In the genomic region with DNA sequence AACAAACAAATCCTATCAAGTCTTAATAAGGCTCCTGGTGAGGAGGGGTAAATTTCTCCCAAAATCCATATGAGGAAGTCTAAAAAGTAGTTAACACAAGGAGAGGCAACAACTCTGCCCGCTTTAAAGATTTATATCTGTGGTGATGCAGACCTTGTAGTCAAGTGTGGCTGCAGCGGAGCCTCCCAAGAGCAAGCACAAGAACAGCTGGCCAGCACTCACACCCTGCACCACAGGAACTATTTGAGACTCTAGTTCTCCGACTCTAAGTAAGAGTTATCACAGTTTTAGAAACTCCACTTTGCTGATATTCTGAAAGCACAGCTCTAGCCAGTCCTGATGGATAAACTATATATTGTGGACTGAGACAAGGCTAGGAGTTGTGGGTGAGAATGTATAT, we compare ENCODE assay signal across 26 mouse cellular contexts.
"Had no signal": no experiment of that assay in that cellular context is flagged by ENCODE, and none has a peak within 500 bp of the region (broad histone marks: within the 10 kb centered on the region; RNA-seq: fewer than 3 reads in every experiment).

No protein-coding gene starts in this region.

- H3K4me2 ChIP-seq: heart, embryonic 12.5 days; hindbrain, embryonic 12.5 days; hindbrain, embryonic 14.5 days; kidney, embryonic 15.5 days; limb, embryonic 12.5 days; liver, embryonic 11.5 days; liver, embryonic 13.5 days had no signal

- ATAC-seq: hindbrain, embryonic 16.5 days; inflammation-experienced regulatory T-cells, adult 6 months; intestine, postnatal 0 days had no signal

- DNase-seq: gastrocnemius, adult 2 months; gastrocnemius, postnatal 10 days; gastrocnemius, postnatal 25 days; heart, adult 2 months; heart, postnatal 10 days; heart, postnatal 4 days; kidney, adult 18-20 months; kidney, adult 9 months; kidney, postnatal 14 days; kidney, postnatal 36 days; layer of hippocampus, adult 9-11 months; layer of hippocampus, postnatal 36 days; liver; liver, embryonic 13.5 days had no signal

- H3K9ac ChIP-seq: heart, embryonic 12.5 days; hindbrain, embryonic 12.5 days; hindbrain, embryonic 14.5 days; kidney, embryonic 15.5 days; limb, embryonic 12.5 days; liver, embryonic 13.5 days had no signal

- H3K27ac ChIP-seq: gastrocnemius, adult 2 months; heart, adult 2 months; hindbrain, embryonic 10.5 days; hindbrain, embryonic 12.5 days; hindbrain, embryonic 14.5 days; kidney, embryonic 15.5 days; kidney, postnatal 0 days; limb, embryonic 10.5 days; limb, embryonic 12.5 days; liver, embryonic 13.5 days had no signal

- H3K4me1 ChIP-seq: hindbrain, embryonic 10.5 days; hindbrain, embryonic 12.5 days; limb, embryonic 12.5 days had no signal

- H3K36me3 ChIP-seq: hindbrain, embryonic 10.5 days; hindbrain, embryonic 12.5 days; kidney, embryonic 15.5 days; limb, embryonic 10.5 days; limb, embryonic 12.5 days; liver, embryonic 13.5 days had no signal

- H3K9me3 ChIP-seq: hindbrain, embryonic 10.5 days; hindbrain, embryonic 12.5 days; kidney, embryonic 15.5 days; limb, embryonic 10.5 days; limb, embryonic 12.5 days; liver, embryonic 13.5 days had no signal

- H3K4me3 ChIP-seq: gastrocnemius, adult 2 months; heart, adult 2 months; heart, embryonic 12.5 days; hindbrain, embryonic 10.5 days; hindbrain, embryonic 12.5 days; kidney, embryonic 15.5 days; limb, embryonic 10.5 days; limb, embryonic 12.5 days; liver, embryonic 13.5 days had no signal

- H3K27me3 ChIP-seq: heart, embryonic 12.5 days; hindbrain, embryonic 12.5 days; kidney, embryonic 15.5 days; limb, embryonic 12.5 days; liver, embryonic 13.5 days had no signal
